Mouse (Mus musculus): ENCODE data around the gene Gm21170.
"Not testable (repeated sequence)": the region's sequence is repeated elsewhere in the genome, so short reads cannot be mapped to it uniquely, and the experiment has no call there.

The Gm21170 gene

DNA sequence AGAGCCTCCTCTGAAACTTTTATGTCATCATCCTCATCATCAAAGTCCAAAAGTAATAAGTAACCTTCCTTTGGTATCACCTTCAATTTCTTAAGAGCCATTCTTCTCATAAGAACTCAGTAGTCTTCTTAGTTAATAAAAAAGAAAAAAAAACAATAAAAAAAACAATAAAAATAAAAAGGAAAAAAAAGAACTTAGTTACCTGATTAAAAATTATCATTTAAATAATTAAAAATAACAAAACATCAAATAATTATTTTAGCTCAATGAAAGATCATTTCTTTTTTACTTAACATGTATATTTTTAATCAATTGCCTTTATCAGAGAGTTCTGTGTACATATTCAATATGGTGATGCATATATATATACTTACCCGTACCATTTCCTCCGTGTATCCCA, at the start of gene Gm21170:
TSS of gene Gm21170 (minus strand) at position 101 of the 400 bp plus-strand sequence.
- in situ Hi-C loops (cut with MboI, MseI) = not testable (repeated sequence)
